Mouse (Mus musculus): ENCODE measurements around the gene Naif1.
A peak's percentile ranks its signal among the peaks of the same experiment; 100 is the strongest.

The Naif1 gene

DNA sequence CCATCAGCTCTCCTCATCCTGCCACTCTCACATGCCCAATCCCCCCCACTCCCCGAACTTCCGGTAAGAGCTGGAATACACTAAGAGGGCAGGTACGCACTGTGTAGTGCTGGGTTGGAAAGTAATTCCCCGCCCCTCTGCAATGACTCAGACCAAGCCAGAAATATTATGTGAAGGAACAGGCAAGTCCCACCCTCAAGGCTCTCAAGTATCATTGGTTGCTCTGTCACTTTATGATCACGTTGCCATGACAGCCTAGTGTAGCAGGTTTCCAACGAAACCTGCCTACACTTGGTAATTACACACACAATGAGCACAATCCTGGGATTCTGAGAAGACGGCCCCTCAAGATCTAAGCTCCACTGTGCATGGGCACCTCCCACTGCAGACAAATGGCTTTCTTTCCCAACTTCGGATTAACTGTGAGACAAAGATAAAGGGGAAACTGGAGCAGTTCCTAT, 22.0 kb upstream of the Naif1 start:
- DNase-seq: no peak

DNA sequence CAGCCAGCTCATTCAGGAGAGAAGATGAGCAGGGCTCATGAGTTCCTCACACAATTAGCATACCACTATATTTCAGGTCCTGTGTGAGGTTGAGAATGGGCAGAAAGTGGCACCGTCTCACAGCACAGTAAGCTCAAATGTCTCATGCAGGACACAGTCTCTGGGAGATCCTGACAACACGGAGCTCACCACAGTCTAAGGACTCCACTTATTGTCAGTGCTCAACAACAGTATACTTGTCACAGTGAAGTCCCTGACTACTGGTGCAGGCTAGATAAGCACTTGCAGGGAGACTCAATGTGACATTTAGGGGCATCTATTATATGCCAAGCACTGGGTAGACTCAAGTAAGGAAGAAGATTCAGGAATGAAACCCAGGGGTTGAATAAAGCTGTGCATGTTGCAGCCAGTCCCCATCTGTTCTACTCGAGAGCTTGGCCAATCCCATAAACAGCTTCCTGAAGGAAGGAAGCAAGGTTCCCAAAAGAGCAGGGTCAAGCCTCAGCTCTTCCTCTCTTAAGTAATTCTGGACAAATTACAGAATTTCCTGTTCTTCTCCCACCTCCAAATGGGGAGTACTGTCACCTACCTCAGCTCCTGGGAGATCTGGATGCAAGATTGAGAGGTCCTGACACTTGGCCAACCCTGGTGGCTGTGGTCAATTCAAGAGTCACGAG, 20.9 kb upstream of the Naif1 start:
- DNase-seq: no peak

DNA sequence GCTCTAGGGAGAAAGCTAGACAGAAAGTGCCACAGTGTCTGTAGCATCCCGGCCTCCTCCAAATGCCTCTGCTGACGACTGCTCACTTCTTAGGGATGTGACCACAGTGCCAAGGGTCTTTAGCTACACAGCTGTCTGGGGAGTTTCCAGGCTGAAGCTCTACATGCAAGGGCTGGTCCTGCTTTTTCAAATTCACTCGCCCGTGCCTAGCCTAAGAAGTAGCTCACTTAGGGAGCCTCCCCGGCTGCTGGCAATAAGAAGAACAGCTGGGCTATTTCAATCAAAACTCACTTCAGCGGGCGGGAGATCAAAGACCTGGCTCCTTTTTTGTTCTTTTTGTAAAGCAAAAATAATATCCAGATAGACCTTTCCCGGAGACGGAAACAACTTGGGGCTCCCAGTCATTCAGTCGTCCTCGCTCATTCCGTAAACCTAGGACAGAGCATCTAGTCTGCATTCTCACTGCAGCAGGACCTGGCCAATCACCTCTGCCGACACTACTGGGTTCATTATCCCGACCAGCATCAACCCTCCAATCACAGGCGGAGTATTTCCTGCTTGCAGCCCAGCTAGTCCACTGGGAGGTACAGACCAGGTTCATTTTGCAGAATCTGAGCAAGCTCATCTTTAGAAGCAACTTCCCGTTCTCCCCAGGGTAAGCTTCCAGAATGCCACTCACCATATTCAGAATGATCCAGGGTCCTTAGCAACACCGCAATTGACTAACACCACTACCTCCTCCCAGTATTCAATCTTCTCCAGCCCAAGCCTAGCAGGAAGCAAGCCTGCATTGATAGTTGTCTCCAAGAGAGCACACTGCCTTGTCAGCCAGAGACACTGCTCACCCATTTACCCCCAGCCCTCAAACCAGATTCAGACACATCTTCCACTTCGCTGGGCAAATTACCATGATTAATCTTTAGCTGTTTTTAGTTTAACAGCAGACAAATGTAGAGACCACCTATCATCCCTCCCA, 19.3 kb upstream of the Naif1 start:
- peak; percentile 90 for DNase-seq

DNA sequence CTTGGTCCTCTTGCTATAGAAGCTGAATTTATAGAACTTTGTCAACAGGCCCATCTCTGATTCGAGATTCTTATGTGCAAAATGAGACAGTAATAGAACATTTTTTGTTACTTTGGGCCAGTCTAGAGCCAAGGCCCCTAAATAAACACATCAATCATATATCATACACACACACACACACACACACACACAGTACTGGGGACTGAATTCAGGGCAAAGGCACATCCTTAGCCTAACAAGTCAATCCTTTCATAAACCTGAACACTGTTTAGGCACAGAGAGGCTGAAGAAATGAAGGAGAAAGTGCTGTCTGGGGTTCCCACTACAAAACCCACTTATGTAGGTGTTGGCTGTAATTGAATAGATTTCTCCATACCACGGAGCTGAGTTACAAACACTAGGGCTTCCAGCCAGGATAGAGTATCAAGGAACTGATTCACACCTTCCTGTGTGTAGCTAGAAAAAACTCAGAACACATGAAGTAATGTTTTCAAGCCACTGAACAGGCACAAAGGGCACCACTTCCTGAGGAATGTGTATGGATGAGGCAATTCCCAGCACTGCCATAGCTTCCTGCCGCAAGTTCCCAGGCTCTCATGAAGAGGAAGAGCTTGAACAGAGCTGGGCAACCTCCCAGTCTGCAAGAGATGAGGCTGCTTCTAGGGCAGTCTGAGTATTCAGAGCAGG, 13.4 kb upstream of the Naif1 start:
- no peak for DNase-seq

DNA sequence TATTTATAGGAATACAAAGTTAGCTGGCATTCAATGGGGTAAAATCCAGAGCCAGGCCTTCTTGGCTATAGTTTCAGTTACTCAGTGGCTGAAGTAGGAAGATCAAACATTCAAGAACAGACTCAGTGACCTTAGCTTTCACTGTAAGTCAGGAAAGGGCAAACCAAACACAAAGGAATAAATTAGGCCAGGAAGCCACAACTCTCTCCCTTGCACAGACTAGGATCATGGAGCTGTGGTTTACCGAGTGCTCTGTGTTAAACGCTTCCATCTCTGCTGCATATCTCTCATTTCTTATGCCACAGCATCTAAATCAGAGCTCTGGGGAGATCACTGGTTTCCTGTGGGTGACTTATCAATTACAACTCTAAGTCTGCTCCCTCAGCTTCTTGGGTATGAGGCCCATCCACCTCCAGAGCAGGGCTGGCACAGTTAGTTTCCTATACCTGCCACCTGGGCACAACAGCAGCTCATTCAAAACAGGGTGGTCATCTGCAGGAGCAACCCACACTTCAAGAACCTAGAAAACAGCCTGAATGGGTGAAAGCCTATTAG, 12.6 kb upstream of the Naif1 start:
- no peak for DNase-seq

DNA sequence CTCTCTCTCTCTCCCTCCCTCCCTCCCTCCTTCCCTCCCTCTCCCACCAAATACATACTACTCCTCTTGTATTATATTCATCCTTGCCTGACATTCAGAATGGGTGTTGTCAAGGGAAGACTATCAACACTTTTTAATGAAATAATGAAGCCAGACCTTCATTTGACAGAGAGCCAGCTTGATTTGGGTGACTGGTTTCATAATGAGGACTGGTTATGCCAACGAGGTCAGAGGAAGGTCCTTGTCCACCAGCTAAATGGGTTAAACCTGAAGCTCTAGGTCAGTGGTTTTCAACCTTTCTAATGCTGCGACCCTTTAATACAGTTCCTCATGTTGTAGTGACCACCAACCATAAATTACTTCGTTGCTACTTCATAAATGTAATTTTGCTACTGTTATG, 11.5 kb upstream of the Naif1 start:
- no peak for DNase-seq

DNA sequence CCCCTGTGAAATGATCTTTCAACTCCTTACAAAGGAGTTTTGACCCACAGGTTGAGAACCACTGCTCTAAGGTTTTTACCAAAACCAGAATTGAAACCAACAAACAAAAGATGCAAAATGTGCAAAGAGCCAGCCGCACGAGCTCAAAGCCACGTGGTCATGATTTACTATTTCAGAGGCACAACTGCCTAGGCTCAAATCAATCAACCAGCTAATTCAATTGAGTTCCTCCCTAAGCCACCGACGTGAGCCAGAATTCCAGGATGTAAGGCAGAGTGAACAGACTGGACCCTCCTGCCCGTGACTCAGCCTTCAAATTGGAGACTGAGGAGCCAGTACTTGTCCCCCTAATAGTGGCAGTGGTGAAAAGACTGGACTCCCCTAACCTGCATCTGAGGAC, 11.1 kb upstream of the Naif1 start:
- no peak for DNase-seq

DNA sequence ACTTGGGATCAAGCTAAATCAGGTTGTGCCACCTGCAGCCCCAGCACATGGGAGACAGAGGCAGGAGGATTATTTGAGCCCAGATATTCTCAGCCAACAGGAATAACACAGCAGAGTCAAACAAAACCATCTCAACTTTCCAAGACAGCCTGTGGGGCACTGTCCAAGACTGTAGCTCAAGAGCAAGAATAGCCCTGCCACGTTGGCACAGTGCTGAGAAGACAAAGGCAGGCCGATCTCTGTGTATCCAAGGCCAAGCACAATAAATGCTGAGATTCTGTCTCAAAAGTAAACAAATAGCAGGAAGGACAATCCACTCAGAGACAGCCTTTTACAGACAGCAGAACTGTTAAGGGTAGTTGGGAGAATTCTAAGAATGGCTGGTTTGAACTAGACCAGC, 10.1 kb upstream of the Naif1 start:
- no peak for DNase-seq

DNA sequence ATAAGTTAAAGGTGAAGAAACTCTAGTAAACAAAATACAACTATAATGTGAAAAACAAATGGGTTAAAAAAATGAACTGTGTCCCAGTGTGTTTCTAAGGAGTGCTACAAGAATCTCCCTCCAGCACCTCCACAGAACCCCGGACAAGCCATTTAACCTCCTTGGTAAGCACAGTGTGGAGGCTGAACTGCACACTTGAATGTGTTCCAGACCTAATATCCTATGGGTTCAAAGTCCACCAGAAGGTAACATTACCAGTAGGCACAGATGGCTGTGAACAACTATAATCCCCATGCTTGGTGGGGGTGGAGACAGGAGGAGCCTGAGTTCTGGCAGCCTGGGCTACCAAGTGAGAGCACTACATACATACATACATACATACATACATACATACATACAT, 9.6 kb upstream of the Naif1 start:
- DNase-seq: no peak

DNA sequence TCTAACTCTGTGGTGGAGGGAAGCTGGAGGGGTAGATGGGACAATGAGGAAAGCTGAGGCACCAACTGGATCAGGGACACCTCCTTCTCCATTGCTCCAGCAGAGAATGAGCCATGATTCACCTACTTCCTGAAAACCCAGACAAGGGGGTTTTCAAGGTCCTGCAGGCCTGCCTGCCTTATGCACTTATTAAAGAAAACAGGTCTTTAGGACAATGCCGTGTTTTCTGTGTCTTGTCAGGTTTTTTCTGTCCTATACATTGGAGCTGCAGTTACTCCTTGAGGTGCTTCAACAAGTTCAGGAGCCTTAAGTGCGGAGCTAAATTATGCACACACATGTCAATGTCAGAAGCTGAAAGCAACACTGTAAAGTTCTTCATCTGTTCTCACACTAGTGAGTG, 8.7 kb upstream of the Naif1 start:
- no peak for DNase-seq

DNA sequence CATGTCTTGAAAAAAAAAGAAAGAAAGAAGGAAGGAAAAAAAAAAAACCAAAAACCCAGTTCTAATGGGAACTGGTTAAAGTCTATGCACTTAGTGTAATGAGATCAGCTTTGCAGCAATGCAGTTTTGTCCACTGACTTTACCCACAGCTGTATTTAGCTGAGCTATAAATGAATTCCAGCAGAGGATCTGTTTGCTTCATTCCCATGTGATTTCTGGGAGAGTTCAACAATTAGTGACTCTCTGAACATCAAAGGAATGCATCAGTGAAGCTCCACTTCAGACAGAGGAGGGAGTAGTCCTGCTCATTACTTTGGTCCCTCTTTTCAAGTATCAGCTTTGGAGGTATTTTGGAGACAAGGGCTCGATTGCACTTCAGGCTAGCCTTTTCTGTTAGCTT, 4.7 kb upstream of the Naif1 start:
- no peak for DNase-seq

DNA sequence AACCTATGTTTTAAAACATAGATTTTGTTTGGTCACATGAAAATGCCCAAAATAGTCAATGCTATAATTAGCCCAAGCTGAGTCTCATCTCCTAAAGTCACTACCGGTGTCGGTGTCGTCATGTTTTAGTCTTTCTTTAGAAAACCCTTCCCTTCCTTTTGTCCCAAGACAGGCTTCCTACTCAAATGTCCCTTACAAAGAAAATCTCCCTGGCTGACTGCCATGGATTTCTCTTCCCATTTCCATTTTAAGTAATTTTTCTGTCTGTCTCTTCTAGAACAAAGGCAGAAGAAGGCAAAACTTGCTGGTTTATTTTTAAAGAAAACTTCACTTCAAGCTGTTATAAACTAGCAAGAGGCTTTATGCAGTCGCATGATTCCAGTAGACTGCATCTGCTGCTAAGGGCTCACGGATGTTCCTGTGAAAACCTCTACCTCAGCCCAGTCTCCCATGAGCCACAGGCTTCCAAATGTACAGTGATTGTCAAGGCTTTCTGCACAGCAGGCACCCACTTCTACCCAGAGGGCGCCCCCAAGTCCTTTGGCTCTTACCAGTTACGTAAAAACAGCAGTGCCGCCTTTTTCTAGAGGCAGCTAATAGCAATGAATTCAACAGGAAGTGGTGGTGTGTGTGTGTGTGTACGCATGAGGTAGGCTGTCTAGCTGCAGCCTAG, 2.9 kb upstream of the Naif1 start:
- DNase-seq: no peak

DNA sequence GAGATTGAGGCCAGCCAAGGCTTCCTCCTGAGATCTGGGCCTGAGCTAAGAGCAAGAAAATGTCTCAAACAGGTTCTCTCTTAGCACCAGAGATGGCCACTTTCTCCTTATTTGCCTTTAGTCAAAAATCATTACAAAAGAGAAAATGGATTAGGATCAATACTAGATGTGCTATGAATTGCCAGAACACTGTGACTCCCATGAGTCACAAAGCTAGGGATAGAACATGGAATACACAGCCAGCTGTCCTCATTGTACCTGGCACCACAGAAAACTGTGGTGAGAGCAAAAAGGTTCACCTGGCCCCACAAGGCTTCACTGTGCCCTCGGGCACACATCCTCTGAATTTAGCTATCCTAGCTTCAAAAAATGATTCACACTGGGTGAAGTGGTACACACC, 1.8 kb upstream of the Naif1 start:
- no peak for DNase-seq

DNA sequence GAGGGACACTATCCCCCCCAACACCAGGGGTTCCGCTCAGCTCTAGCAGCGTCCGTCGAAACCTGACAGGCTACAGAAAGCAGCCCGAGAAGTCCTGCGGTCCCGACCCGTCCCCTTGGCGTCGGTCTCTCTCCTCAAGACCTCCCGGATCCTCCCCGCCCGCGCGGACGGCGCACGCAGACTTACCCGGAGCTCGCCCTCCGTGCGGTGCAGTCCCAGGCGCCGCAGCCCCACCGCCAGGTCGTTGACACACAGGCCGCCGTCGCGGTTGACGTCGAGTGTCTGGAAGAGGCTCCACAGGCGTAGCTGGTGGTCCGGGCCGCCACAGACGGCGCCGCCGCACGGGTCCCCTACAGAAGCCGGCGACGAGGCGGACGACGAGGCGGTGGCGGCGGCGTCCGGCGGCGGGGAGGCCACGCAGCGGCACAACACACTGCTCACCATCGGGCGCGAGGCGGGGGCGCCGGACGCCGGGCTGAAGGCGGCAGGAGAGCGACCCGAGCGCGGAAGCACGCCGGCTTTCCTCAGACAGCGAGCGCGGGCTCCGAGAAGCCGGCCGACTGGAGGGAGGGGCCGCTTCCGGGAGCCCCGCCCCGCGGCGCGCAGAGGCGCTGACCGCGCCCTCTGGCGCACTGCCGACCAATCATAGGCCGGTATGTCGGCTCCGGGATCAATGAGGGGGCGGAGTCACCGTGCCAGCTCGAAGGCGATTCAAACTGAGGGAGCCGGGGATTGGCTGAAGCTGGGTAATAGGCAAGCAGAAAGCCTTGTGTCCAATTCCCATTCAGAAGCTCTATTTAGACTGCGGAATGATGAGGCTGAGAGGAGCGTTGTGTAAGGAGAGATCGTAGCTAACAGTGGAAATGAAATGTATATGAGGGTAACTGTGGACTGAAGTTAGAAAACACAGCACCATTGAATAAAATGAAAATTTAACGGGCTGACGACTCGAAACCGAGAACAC, 906 bp downstream of the Naif1 start, which contains the start of gene Slc25a25:
Gene Slc25a25 (minus strand): TSS at position 565 of the 964 bp plus-strand sequence.
- peak; percentile 97 for DNase-seq

DNA sequence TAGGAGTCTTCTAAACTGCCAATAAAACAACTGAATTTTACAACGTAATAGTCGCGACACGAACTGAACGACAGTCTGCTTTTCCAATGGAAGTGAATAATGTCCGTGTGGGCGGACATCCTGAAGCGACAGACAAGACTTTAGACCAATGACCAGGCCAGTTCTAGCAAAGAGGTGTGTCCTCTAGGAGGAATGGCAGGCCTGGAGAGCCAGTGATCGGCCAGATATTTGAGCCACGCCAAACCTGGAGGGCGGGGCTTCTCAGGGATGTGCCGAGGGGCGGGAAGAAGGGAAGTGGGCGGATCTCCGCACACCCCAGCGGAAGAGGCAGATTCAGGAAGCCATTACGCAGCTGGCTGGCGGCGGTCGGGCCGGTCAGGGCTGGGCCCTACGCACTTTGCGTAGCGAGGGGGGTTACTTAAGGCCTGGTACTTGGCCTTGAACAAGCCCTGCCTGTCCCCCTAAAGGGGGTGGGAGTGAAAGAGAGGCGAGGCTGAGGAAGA, 1.7 kb downstream of the Naif1 start:
- peak; percentile 99 for DNase-seq

DNA sequence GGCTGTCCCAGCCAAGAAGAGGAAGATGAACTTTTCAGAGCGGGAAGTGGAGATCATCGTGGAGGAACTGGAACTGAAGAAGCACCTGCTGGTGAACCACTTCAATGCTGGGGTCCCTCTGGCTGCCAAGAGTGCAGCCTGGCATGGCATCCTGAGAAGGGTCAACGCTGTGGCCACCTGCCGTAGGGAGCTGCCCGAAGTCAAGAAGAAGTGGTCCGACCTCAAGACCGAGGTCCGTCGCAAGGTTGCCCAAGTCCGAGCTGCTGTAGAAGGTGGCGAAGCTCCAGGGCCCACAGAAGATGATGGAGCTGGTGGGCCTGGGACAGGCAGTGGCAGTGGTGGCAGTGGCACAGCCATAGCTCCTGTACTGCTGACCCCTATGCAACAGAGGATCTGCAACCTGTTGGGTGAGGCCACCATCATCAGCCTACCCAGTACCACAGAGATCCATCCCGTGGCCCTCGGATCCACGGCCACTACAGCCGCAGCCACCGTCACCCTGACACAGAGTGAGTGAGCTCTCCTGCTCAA, 2.2 kb downstream of the Naif1 start:
- peak; percentile 40 for DNase-seq

DNA sequence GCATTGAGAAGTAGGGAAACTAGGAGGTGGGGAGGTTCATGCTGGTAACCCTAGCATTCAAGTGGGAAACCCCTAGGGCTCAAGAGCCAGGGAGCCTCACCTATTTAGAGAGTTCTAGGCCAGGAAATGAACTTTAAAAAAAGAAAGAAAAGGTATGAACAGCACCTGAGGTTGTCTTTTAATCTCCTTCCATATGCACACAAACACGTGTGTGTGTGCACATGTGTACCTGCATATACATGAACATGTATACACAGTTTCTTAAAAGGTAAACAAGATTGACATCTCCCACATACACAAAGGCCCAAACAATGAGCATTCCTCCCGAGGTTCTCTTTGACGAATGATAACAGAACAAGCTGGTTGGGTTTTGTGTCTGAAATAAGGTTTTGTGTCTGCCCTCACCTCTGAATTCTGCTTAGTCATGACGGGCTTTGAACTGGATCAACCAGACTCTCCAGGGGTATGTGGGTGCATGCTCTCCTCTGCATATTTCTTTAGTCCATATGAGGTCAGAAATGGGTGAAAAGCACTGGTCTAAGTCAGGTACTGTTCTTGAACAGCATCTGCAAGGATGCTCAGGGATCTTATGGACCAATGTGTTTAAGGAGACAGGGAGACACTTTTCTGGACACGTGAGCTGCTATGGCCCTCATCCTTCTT, 3.5 kb downstream of the Naif1 start:
- DNase-seq: no peak

DNA sequence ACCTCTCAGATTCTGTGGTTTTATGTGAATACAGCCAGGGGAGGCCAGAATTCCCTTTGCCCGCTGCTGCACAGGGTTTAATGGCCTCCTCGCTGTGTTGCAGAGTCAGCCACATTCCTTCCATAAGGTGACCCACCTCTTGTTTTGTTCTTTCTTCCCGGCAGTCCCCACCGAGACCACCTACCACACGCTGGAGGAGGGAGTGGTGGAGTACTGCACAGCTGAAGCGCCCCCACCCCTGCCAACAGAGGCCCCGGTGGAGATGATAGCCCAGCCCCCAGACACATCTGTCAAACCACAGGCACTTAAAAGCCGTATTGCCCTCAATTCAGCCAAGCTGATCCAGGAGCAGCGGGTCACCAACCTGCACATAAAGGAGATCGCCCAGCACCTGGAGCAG, 4.4 kb downstream of the Naif1 start:
- no peak for DNase-seq

DNA sequence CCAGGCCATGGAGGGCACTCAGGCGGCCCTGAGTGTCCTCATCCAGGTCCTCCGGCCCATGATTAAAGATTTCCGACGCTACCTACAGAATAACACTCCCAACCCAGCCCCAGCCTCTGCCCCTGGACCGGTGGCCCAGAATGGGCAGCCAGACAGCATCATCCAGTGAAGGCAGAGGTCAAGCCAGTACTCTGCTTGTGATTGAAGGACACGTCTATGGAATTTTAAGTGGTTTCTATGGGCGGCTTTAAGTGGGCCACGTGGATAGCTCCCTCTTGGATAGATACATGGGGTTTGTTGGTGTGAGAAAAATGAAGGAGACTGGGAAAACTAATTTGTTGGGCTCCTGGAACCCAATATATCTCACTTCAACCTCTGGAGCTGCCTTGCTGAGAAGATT, 4.8 kb downstream of the Naif1 start:
- DNase-seq: no peak

DNA sequence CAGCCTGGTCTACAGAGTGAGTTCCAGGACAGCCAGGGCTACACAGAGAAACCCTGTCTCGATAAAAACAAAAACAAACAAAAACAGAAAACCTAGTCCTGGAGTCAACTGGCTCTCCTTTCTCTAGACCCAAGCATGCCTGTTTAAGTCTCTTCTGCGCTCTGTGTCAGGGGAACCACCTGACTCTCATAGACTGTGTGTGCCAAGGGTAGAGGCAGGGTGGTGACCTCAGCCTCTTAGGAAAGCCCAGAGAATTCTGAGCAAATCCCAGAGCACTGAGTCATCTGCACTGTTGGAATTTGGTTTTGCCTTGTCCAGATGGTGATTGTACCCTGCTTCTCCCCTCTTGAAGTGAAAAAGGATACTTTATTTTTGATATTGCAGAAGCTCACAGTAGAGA, 8.0 kb downstream of the Naif1 start:
- no peak for DNase-seq
